Mouse (Mus musculus) urinary bladder, postnatal 10 days (tissue): ENCODE results near the gene Atg9a.

ENCODE experiments used
- DNase-seq: peaks from one replicate; pipeline ENCODE4 v3.0.0; 2022; ENCODE audit warnings: low spot score

Atg9a gene

GRCm38 (mm10) chr1:75168093-75168471, 23.9 kb downstream of the Atg9a start:
- DNase-seq: no peak

DNA sequence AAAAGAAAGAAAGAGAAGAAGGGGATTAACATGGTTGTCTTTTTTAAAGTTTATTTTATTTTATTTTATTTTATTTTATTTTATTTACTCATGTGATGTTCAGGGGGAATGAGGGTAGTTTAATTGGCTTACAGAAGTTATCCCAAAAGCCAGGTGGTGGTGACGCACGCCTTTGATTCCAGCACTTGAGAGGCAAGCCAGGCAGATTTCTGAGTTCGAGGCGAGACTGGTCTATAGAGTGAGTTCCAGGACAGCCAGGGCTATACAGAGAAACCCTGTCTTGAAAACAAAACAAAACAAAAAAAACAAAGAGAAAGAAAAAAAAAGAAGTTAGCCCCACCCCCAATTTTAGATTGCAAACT, 31.8 kb downstream of the Atg9a start:
- DNase-seq: no peak

GRCm38 (mm10) chr1:75159540-75160255, 32.3 kb downstream of the Atg9a start:
- no peak for DNase-seq

DNA sequence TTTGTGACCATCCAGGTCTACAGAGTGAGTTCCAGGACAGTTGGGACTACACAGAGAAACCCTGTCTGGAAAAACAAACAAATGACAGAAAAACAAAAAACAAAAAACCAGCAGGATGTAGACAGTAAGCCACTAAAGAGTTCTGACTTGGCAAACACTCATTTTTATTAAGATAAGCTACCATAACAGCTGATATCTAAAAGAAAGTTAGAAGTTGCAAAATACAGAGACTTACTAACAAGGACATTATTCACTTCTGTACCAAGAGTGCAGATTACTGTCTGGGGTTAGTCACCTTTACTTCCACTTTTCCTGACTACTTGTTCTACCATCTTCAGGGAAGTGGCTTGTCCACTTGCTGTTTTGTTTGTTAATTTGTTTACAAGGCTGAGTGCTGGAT, 33.0 kb downstream of the Atg9a start:
- DNase-seq: no peak

DNA sequence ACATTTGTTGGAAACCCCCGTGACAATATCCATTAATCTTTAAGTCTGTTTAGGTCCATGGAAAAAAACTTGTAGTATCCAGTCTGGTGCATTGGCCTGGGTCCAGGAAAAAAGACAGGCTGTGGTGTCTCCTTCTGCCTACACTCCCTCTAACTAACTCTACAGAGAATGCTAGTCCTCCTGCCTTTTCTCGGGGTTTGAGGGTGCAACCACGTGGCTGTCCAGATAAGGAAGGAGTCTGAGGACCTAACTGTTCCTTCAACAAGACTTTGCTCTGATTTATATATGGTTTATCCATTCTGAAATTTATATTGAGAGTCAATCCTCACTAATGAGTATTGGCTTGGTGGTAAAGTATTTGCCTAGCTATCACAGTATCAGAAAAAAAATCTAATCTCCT, 36.2 kb downstream of the Atg9a start:
- no peak for DNase-seq

DNA sequence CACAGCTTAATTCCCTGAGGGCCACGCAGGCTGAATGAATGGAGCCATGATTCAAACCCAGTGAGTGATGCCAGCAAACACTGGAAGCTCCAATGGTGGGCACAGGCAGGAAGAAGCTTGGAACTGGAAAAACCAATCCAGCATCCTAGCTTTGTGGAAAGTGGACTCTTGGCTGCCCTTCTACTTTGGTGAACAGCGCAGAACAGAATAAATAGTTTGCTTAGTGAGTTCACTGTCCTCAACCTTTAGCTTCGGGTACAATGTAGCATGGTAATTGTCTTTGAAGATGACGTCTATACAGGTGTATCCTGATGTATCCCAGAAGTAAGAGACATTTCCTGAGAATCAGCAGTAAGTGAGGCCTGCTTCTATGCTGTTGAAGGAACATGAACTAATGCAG, 43.3 kb downstream of the Atg9a start:
- DNase-seq: no peak

DNA sequence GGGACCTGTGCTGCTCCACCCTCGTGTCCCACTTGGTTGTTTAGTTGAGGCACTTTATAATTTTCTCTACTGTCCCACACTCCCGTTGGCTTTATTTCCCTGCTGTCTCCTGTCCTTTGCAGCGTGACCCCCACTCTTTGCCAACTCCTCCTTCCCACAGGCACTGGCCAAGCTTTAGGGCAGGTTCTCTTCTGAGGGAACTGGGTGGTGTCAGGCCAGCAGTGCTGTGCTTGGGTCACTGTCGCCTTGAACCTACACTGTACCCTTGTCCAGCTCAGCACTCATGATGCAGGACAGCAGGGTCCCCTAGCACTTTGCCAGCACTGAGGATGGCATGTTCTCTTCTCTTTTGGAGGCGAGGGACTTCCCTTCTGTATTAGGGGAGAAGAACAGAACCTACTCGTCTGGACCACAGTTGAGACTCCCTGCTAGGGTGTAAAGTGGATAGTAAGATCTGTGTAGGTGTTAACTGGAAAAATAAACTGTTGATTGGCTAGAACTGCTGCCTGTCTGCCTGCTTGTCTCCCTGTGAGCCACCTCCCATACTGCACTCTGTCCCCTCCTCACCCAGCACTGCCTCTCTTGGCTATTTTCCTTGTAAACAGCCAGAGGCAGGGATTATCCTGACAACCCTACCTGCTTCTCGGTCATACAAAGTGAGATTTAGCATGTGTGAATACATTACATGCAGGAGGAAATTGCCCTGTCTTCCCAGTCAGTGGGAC, 44.4 kb downstream of the Atg9a start:
- DNase-seq: no peak

DNA sequence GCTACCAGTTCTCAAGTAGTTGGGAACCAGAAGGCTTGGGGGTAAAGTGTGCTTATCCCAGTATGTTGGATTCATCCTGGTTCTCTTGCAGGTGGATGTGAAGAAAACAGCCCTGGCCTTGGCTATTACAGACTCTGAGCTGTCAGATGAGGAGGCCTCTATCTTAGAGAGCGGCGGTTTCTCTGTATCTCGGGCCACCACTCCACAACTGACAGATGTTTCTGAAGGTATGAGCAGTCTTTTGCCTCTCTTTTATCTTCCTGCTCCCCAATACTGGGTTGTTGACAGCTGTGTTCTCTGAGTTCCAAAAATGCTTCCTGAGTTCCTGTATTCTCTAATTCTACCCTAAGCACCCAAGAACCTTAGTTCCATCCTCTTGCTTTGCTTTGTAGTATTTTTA, 46.4 kb downstream of the Atg9a start:
- DNase-seq: no peak

GRCm38 (mm10) chr1:75142301-75143261, 49.4 kb downstream of the Atg9a start, which contains the start of the genes Cnppd1 and Retreg2:
TSS of gene Cnppd1 (minus strand) at chr1:75142711.
TSS of gene Retreg2 (plus strand) at chr1:75142778.
- peak; percentile 91 for DNase-seq

GRCm38 (mm10) chr1:75141486-75142190, 50.4 kb downstream of the Atg9a start:
- DNase-seq: no peak

DNA sequence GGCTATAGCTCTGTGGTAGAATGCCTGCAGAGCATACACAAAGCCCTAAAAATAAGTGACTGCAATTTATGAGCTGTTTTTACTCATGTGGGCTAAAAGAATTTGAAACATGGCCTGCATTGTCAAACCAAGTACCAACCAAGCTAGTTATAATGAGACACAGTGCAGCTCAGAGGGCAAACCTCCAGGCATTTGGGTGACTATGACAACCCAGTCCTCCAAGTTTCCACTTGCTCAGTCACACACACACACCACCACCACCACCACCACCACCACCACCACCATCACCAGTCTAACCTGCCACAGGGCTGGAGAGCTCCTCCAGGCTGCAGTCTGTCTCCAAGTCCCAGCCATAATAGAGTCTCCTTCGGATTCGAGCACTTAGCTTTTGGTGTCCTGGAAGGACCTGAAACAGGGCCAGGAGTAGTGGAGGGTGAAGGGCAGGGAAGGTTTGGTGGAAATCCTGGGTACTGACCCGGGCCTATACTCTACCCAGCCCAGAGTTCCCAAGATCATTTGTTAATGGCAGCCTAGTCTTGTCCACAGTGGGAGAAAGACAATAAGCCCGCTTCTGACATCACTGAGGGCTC, 51.3 kb downstream of the Atg9a start:
- DNase-seq: no peak

GRCm38 (mm10) chr1:75138448-75138847, 53.5 kb downstream of the Atg9a start:
- DNase-seq: no peak

DNA sequence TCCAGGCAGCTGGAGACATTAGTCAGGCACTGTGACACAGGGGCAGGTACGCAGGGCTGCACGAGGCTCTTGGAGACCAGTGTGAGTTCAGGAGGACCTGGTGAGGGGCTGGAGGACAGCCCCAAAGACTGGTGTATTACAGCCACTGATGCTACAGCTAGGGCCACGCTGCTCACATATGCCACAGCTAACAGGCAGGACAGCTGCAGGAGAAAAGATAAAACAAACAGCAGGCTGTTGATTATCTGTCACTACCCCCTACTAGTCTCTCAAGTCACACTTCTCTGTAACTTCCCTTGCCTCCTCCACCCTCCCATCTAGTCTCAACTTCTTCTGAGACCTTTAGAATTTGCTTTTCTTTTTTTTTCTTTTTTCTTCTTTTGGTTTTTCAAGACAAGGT, 55.3 kb downstream of the Atg9a start:
- DNase-seq: no peak

GRCm38 (mm10) chr1:75136293-75136692, 55.7 kb downstream of the Atg9a start:
- DNase-seq: no peak

GRCm38 (mm10) chr1:75133421-75134207, 58.4 kb downstream of the Atg9a start, which contains the start of gene Slc23a3:
TSS of gene Slc23a3 (minus strand) at chr1:75133890.
- DNase-seq: no peak
